Comparison of ENCODE assay signal across 11 mouse cellular contexts in genomic region chr10:125265467-125265866, GRCm38 (mm10).
DNase-seq lines count a peak whose midpoint lies in the region; ATAC-seq lines count a peak whose summit lies in the region.
"Had no signal": no experiment of that assay in that cellular context is flagged by ENCODE, and none has a peak within 500 bp of the region (broad histone marks: within the 10 kb centered on the region; RNA-seq: fewer than 3 reads in every experiment).

No protein-coding gene starts in this region.

- no peaks in the 10 kb centered on the region for H3K9me3 ChIP-seq in heart, embryonic 14.5 days (ENCODE audit: control insufficient read depth, low read length)
- H3K9me3 ChIP-seq: stomach, embryonic 15.5 days had no signal

- ATAC-seq in heart, embryonic 14.5 days (ENCODE audit: insufficient number of reproducible peaks, insufficient read depth, low FRiP score, low read depth) = no peak
- ATAC-seq in megakaryocyte, adult 5-6 weeks (ENCODE audit: poor library complexity, severe bottlenecking) = 0 out of 2 replicates have a peak, but pooled peaks have one; percentile 3

- H3K27ac ChIP-seq in heart, embryonic 14.5 days (replicated peaks in 1 of 2; ENCODE audit: control insufficient read depth in 1 of 2, insufficient read depth in 1 of 2, low read depth in 2 of 2, low read length in 2 of 2) = peak overlapping the region in 1 of 2 experiments; percentile 25; a peak in 1 of 4 replicates
- H3K27ac ChIP-seq: stomach, embryonic 15.5 days had no signal

- 47% methylated on average over 14 of the region's 14 CpGs for WGBS in heart, embryonic 14.5 days

- peak; percentile 89 for DNase-seq in heart, adult 11 months
- no peak for DNase-seq in heart, postnatal 25 days (ENCODE audit: low spot score)
- DNase-seq in ovary, postnatal 36 days (ENCODE audit: low spot score) = peak; percentile 12
- no peak for DNase-seq in ovary, postnatal 10 days (ENCODE audit: low spot score)
- DNase-seq in spleen, postnatal 14 days (ENCODE audit: low spot score in 2 of 2) = no peak
- no peak for DNase-seq in embryo, embryonic 11 days

- H3K4me3 ChIP-seq in heart, embryonic 14.5 days (ENCODE audit: control insufficient read depth in 1 of 2, insufficient read depth in 1 of 2, low read depth in 1 of 2, low read length in 2 of 2) = no peak overlapping the region
- H3K4me3 ChIP-seq: myocyte; stomach, embryonic 15.5 days had no signal

- H3K9ac ChIP-seq in heart, embryonic 14.5 days (ENCODE audit: low read length) = no peak overlapping the region
- H3K9ac ChIP-seq: stomach, embryonic 15.5 days had no signal

- no peaks in the 10 kb centered on the region for H3K36me3 ChIP-seq in heart, embryonic 14.5 days (ENCODE audit: control insufficient read depth, insufficient read depth, low read length)
- H3K36me3 ChIP-seq: stomach, embryonic 15.5 days had no signal

- H3K4me1 ChIP-seq in heart, embryonic 14.5 days (ENCODE audit: control insufficient read depth in 2 of 2, insufficient read depth in 2 of 2, low read length in 2 of 2) = peaks cover 10 to 19% of the 10 kb centered on the region in 2 experiments
- H3K4me1 ChIP-seq: stomach, embryonic 15.5 days had no signal

- no peaks in the 10 kb centered on the region for H3K27me3 ChIP-seq in heart, embryonic 14.5 days (ENCODE audit: control insufficient read depth, insufficient read depth, low read length)
- H3K27me3 ChIP-seq: CH12.LX; stomach, embryonic 15.5 days had no signal

- intact Hi-C loops in heart, postnatal 25 days (cut with DNase I) = loop anchor here (2.0 to 10.0 kb wide), 2 partner anchors 233 to 269 kb away; no protein-coding TSS in a partner anchor

- peak overlapping the region; percentile 31 for H3K4me2 ChIP-seq in heart, embryonic 14.5 days (ENCODE audit: low read length)
- H3K4me2 ChIP-seq: stomach, embryonic 15.5 days had no signal

Comparison
In these comparisons a context has a peak if more than half of its experiments do, and no peak if none do; other contexts are left out.
1. DNase-seq: peak in heart, adult 11 months (single experiment) and ovary, postnatal 36 days (single experiment); none in heart, postnatal 25 days (single experiment), ovary, postnatal 10 days (single experiment), spleen, postnatal 14 days (0 of 2) and embryo, embryonic 11 days (single experiment).